Mouse (Mus musculus) forebrain, embryonic 14.5 days (tissue): ENCODE measurements around the gene Rgs16. TPM values are rescaled to one million over a fixed set of nuclear protein-coding genes. Genes with fewer than 3 reads are reported as not detected.

ENCODE experiments used
- ATAC-seq: fragments of 200-750 bp; cut with Nextera tagmentation; 2 replicates; pipeline ENCODE4 v1.8.0; 2017; ENCODE audit warnings: mild to moderate bottlenecking, moderate library complexity
- DNase-seq: peaks from one replicate; pipeline ENCODE4 v3.0.0-alpha.2; 2015; ENCODE audit warnings: low spot score
- H3K27ac ChIP-seq: fragments of 300-500 bp; sonication (generic); 2 replicates; pipeline ENCODE4 v1.5.1; 2014; ENCODE audit warnings: low read depth, mild to moderate bottlenecking, control low read depth, low read length, moderate library complexity
- H3K27me3 ChIP-seq: fragments of 300-500 bp; sonication (generic); replicated peaks from 2 replicates; pipeline ENCODE4 v1.6.1; 2014; ENCODE audit warnings: low read length, control low read depth, mixed read lengths; ENCODE audit not compliant: control insufficient read depth, insufficient read depth
- H3K36me3 ChIP-seq: fragments of 300-500 bp; sonication (generic); 2 replicates; pipeline ENCODE4 v1.6.1; 2014; ENCODE audit warnings: low read length, control low read depth; ENCODE audit not compliant: control insufficient read depth, insufficient read depth
- H3K4me1 ChIP-seq: fragments of 300-500 bp; sonication (generic); 2 replicates; pipeline ENCODE4 v1.6.1; 2014; ENCODE audit warnings: antibody characterized with exemption, low read length, control low read depth; ENCODE audit not compliant: control insufficient read depth, insufficient read depth
- H3K4me2 ChIP-seq: fragments of 300-500 bp; sonication (generic); 2 replicates; pipeline ENCODE4 v1.6.1; 2014; ENCODE audit warnings: mild to moderate bottlenecking, control low read depth, low read length
- H3K4me3 ChIP-seq: fragments of 300-500 bp; sonication (generic); 2 replicates; pipeline ENCODE4 v1.5.1; 2014; ENCODE audit warnings: low read depth, low read length, control low read depth
- H3K9ac ChIP-seq: fragments of 300-500 bp; sonication (generic); 2 replicates; pipeline ENCODE4 v1.6.1; 2014; ENCODE audit warnings: mild to moderate bottlenecking, low read length, control low read depth, moderate library complexity
- H3K9me3 ChIP-seq: fragments of 300-500 bp; sonication (generic); replicated peaks from 2 replicates; pipeline ENCODE4 v1.6.1; 2016; ENCODE audit warnings: low read length, control low read depth, mixed read lengths; ENCODE audit not compliant: control insufficient read depth
- WGBS: fragments of 180-500 bp; shearing (Covaris S2); extraction: QIAGEN DNeasy Blood & Tissue Kit; methylation state at CpG from one replicate; pipeline ENCODE4 v1.1.7; 2014; 5-methylcytosine and 5-hydroxymethylcytosine counted together
- polyA plus RNA-seq: library from polyadenylated mRNA; unstranded; fragments of >200 nt; fragmentation: Nextera tagmentation; extraction: Ambion mirVana; gene quantifications from 2 replicates; pipeline ENCODE4 v1.2.1, GENCODE M21; 2014

Gene Rgs16
- polyA plus RNA-seq, 1 experiment from 2014 or later: 20.0 TPM

DNA sequence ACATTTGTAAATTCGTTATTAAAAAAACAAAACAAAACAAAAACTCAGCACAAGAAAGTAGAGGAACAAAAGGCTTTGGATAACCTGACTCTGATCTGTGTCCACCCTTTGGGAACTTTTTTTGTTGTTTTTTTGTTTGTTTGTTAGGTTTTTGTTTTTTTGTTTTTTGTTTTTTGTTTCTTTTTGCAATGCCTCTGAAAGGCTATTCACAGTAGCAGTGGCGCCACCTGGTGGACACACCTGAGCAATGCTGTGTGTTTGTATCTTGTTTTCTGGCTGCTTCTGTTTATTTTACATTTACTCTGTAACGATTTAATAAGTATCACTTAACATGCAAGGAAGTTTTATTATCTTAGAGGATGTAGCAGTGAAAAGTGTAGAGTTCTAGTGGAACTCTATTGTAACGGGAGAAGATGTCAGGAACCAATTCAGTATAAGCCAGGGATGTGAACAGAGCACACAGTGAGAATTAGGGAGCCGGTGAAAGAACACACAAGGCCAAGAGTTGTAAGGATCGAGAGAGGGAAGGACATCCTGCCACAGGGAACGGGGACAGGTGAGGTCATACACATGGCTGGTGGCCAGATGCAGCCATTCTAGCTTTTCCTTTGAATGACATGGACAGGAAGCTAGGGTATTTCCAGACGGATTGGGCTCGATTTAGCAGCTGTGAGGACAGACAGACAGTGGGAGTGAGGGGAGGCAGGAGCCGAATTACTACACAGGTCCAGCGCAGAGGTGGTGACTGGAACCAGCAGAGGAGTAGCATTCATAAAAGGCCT, 2.4 kb downstream of the Rgs16 start:
- H3K9me3 ChIP-seq: no peaks in the 10 kb centered on the region

DNA sequence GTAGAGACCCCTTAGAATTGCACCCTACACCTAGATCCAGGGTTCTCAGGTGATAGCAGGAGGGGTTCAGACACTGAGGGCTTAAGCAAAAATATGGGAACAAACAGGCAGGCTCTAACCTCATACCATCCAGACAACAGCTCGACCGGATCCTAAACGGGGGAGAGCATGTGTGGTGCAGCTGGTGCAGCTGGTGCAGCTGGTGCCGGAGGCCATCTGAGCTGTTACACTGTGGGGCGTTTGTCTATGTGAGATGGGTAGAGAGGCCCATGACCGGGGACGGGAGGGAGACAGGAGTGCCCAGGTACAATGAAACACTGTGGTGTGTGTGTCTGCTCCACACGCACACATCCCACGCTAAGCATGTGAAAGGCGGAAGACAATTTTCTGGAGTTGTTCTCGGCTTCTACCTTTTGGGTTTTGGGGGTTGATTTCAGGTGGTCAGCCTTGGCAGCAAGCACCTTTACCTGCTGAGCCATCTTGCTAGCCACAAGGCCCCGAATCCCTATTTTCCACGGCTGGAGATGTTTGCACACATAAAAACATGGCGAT, 6.0 kb downstream of the Rgs16 start:
- 73% methylated on average over 14 of the region's 14 CpGs for WGBS
- ATAC-seq: peak; percentile 25
- no peak overlapping the region for H3K4me2 ChIP-seq
- no peak overlapping the region for H3K4me3 ChIP-seq
- H3K36me3 ChIP-seq: peaks cover 16% of the 10 kb centered on the region
- DNase-seq: peak; percentile 32
- peak overlapping the region; percentile 9; the same call in 1 of the 2 replicates for H3K9ac ChIP-seq
- peaks cover 16% of the 10 kb centered on the region for H3K4me1 ChIP-seq
- no peaks in the 10 kb centered on the region for H3K27me3 ChIP-seq
- H3K9me3 ChIP-seq: no peaks in the 10 kb centered on the region
- H3K27ac ChIP-seq: no peak overlapping the region; the same call in 1 of the 2 replicates

More for the DNA sequence above, 2.4 kb downstream of the Rgs16 start:
- Histone ChIP-seq H3K36me3 (peaks cover 16% of the 10 kb centered on the region), H3K4me2 (peak overlapping the region; percentile 74), H3K4me3 (peak overlapping the region; percentile 50), H3K4me1 (peaks cover 11% of the 10 kb centered on the region), H3K27ac (no peak overlapping the region), H3K27me3 (no peaks in the 10 kb centered on the region), H3K9ac (peak overlapping the region; percentile 10; the same call in 1 of the 2 replicates)
- WGBS: 57% methylated on average over 11 of the region's 11 CpGs
- DNase-seq (peak; percentile 88), ATAC-seq (no peak)

DNA sequence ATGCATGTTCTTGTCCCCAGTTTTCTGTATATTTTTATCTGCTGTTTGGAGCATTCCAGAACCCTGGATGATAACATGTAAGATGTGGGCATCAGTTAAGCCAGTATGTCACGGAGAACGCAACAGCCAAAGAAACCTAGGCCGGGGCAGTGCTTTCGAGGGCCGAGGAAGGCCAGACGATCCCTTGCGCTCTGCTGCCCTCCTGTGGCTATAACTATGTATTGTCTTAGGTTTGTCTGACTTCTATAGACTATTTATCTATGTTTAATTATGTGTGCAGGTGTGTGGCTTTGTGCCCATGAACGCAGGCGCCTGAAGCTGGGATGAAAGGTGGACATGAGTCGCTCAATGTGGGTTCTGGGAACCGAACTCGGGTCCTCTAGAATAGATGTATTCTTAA, 6.6 kb downstream of the Rgs16 start:
- H3K9ac ChIP-seq: peak overlapping the region; percentile 9; the same call in 1 of the 2 replicates
- ATAC-seq: peak; percentile 24

DNA sequence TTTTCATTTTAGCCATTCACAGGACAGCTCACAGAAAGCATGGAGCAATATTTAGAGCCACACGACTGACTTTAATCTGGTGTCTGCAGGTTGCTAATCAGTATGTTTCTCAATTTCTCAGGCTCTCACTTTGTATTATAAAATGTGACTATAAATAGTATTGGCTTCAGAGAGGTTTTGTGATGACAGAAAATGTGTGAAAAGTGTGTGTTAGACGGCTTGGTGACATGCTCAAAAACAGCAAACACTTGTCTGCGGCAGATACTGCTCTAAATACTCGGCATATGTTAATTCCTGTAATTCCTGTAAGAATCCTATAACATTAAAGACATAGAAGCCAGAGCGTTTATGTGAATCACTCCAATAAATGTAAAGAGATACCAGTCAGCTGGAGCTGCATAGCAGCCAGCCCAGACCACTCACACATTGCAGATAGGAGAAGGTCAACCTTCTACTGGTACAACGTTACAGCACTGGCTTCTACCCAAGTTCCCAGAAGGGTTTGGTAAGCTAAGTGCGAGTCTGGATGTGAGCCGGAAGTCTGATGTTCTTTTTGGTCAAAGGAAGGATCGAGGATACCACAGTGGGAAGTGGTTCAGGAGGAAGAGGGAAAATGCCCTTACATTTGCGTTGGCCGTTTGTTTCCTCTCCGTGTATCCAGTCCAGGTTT, 7.8 kb downstream of the Rgs16 start:
- DNase-seq: peak; percentile 62
- Histone ChIP-seq H3K4me2 (peak overlapping the region; percentile 2; the same call in 1 of the 2 replicates), H3K27ac (no peak overlapping the region), H3K9ac (no peak overlapping the region), H3K4me3 (no peak overlapping the region), H3K4me1 (peaks cover 20% of the 10 kb centered on the region), H3K27me3 (no peaks in the 10 kb centered on the region), H3K9me3 (no peaks in the 10 kb centered on the region), H3K36me3 (peaks cover 14% of the 10 kb centered on the region)
- WGBS: 70% methylated on average over 12 of the region's 12 CpGs
- no peak for ATAC-seq

More for the DNA sequence above, 6.6 kb downstream of the Rgs16 start:
- Histone ChIP-seq H3K4me2 (no peak overlapping the region), H3K36me3 (peaks cover 16% of the 10 kb centered on the region), H3K27me3 (no peaks in the 10 kb centered on the region), H3K9me3 (no peaks in the 10 kb centered on the region), H3K4me1 (peaks cover 16% of the 10 kb centered on the region), H3K27ac (no peak overlapping the region), H3K4me3 (no peak overlapping the region)
- 3% methylated on average over 12 of the region's 12 CpGs for WGBS
- peak; percentile 87 for DNase-seq

DNA sequence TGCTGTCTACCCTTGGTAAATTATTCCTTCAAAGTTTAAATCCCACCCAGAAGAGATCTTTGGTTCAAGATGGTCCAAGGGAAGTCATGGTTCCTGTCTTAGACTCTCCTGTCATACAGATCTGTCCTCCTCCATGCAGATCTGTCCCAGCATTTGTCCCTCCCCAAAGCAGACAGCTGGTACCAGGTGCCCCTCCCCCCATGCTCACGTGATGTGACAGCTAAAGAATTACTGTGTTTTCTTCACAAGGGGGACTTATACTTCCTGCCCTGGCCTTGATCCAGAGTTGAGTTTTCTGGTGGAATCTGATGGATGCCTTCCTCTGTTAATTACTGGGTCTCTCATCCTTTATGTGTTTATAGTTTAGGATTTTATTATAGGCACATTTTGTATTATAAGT, 8.4 kb downstream of the Rgs16 start:
- Histone ChIP-seq H3K36me3 (peaks cover 9% of the 10 kb centered on the region), H3K4me1 (peaks cover 20% of the 10 kb centered on the region), H3K27me3 (no peaks in the 10 kb centered on the region), H3K4me2 (peak overlapping the region; percentile 60; the same call in 1 of the 2 replicates), H3K9ac (no peak overlapping the region; the same call in 1 of the 2 replicates), H3K9me3 (no peaks in the 10 kb centered on the region), H3K4me3 (no peak overlapping the region), H3K27ac (no peak overlapping the region)
- DNase-seq (peak; percentile 73), ATAC-seq (peak; percentile 11; the same call in 1 of the 2 replicates)
- WGBS: 0% methylated on average over 1 of the region's 1 CpGs

DNA sequence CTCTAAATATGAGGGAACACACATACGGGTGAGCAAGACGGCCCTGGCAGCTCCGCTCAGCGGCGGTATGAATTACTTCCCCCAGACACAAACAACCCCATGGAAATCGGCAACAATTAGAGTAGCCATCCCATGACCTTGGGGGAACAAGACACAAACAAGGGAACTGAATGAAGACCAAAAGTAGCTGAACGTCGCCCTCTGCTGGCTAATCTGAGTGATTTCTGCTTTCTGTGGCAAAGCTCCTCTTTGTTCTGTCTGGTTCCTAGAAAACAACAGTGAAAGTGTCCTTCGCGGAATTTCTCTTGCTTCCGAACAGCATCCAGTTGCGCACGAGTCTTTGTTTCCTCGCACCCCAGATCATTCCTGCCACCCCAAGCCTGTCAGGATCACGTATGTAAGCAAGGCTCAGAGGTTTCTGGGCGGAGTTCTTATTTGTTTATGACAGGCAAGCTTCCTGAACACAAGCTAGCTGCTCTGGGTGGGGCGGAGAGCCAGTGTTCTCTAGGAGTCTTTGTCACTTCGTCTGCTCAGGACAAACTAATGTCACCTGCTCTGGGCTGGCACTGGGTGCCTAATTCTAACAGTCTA, 9.2 kb downstream of the Rgs16 start, which contains the start of gene Rnasel:
Gene Rnasel, plus strand, starts transcription at position 216 of the 591 bp plus-strand sequence.
- peak; percentile 60 for ATAC-seq
- Histone ChIP-seq H3K4me1 (peaks cover 20% of the 10 kb centered on the region), H3K9me3 (no peaks in the 10 kb centered on the region), H3K27me3 (no peaks in the 10 kb centered on the region), H3K9ac (peak within 1 kb of the TSS; percentile 83), H3K4me3 (peak within 1 kb of the TSS; percentile 40), H3K36me3 (0 out of 2 replicates have a peak, but pooled peaks cover 5% of the 10 kb centered on the region), H3K4me2 (peak within 1 kb of the TSS; percentile 60), H3K27ac (peak within 1 kb of the TSS; percentile 78)
- WGBS: 4% methylated on average over 18 of the region's 18 CpGs
- peak; percentile 94 for DNase-seq

DNA sequence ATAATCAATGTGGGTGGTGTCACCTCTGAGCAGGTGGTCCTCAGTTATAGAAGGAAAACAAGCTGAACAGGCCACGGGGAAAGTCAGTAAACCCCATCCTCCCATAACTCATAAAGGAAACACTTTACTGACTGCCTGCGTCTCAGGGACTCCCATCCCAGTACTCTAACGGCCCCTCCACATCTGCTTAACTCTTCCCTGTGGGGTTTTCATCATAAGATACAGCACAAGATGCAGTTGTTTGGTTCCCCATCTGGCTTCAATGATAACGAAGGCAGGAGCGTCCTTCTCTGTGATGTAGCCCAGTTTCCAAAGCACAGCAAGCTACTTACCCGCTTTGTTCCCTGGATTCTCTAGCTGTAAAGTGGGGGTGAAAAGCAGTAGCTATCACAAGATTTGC, 9.9 kb downstream of the Rgs16 start:
- Histone ChIP-seq H3K4me1 (peaks cover 20% of the 10 kb centered on the region), H3K4me3 (peak overlapping the region; percentile 40), H3K9me3 (no peaks in the 10 kb centered on the region), H3K9ac (peak overlapping the region; percentile 83), H3K27me3 (no peaks in the 10 kb centered on the region), H3K36me3 (0 out of 2 replicates have a peak, but pooled peaks cover 4% of the 10 kb centered on the region), H3K27ac (peak overlapping the region; percentile 78), H3K4me2 (peak overlapping the region; percentile 60)
- peak; percentile 49 for DNase-seq
- 54% methylated on average over 6 of the region's 6 CpGs for WGBS
- no peak for ATAC-seq

DNA sequence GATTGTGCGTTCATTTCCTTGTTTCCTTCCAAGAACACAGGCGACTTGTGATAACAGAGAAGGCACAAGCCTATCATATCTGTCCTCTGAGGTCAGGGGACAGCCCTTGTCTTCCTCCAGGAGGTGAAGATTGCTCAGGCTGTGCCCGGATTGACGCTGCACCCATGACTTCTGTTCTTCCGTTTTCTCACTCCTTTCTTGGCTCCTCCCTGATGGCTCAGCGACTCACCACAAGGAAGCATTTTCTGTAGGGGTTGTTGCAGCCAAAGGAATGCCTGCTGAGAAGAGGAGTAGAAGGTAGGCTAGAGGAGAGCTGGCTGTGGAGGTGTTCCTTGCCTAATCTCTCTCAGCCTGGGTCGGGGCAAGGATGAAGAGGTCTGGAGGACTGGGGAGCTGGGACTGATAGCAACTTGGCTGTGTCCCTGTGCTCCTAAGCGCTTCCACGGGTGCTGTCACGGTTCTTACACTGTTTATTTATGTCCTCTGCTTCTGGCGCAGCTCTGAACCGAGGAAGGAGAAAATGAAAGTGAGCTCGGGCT, 11.7 kb downstream of the Rgs16 start:
- H3K9ac ChIP-seq: no peak overlapping the region; the same call in 1 of the 2 replicates
- no peak for ATAC-seq
- H3K4me1 ChIP-seq: peaks cover 20% of the 10 kb centered on the region
- peaks cover 13% of the 10 kb centered on the region; the same call in 1 of the 2 replicates for H3K36me3 ChIP-seq
- H3K4me2 ChIP-seq: peak overlapping the region; percentile 24
- no peak for DNase-seq
- no peak overlapping the region for H3K27ac ChIP-seq
- WGBS: 63% methylated on average over 13 of the region's 13 CpGs
- no peaks in the 10 kb centered on the region for H3K27me3 ChIP-seq
- H3K4me3 ChIP-seq: no peak overlapping the region
- no peaks in the 10 kb centered on the region for H3K9me3 ChIP-seq
